Mouse (Mus musculus): ENCODE results near the gene Gtf3a. TPM values are rescaled to one million over a fixed set of nuclear protein-coding genes. Genes with fewer than 3 reads are reported as not detected.

Gene Gtf3a
- polyA plus RNA-seq, 1 experiment from 2014 or later, result 116 TPM

DNA sequence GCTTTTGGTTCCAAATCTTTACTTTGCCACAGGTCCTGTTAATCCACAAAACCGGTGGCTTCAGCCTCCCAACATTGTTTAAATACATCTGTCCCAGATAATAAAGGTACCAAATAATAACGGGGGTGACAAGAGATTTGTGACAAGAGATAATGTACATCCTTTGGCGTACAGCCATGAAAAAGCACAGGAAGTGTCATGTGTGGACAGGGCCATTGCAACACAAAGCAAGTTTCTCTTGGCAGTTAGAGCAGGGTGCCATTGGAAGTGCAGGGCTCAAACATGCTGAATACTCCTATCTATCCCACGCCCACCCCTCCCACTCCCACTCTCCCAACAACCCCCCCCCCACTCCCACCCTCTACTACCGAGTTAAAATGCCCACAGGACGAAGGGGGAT, 46.5 kb downstream of the Gtf3a start:
- Histone ChIP-seq H3K4me2 (no peak overlapping the region), H3K9ac (no peak overlapping the region), H3K27ac (no peak overlapping the region), H3K27me3 (replicated peaks) (no peaks in the 10 kb centered on the region), H3K4me1 (no peaks in the 10 kb centered on the region), H3K4me3 (replicated peaks) (no peak overlapping the region), H3K9me3 (no peaks in the 10 kb centered on the region), H3K36me3 (no peaks in the 10 kb centered on the region)
- 49% methylated on average over 6 of the region's 6 CpGs for WGBS
- no peak for ATAC-seq (ENCODE audit: insufficient read depth, low FRiP score, low read depth)

DNA sequence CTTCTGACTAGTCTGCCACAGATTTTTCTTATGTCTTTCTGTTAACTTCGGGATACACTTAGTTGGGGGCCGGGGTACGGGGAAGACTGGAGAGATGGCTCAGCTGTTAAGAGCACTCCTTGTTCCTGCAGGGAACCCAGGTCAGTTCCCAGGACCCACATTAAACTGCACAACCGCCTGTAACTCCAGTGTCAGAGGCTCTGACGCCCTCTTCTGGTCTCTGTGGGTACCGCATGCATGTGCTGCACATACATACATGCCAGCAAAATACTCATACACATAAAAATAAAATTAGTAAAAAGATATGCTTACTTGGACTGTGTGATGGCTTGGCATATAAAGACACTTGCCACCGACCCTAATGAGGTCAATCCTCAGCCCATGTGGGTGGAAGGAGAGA, 48.4 kb downstream of the Gtf3a start:
- Histone ChIP-seq H3K36me3 (no peaks in the 10 kb centered on the region), H3K4me1 (no peaks in the 10 kb centered on the region), H3K4me2 (no peak overlapping the region), H3K9me3 (no peaks in the 10 kb centered on the region), H3K4me3 (replicated peaks) (no peak overlapping the region), H3K9ac (no peak overlapping the region), H3K27me3 (replicated peaks) (no peaks in the 10 kb centered on the region), H3K27ac (no peak overlapping the region)
- WGBS, result 83% methylated on average over 7 of the region's 7 CpGs
- no peak for ATAC-seq (ENCODE audit: insufficient read depth, low FRiP score, low read depth)

DNA sequence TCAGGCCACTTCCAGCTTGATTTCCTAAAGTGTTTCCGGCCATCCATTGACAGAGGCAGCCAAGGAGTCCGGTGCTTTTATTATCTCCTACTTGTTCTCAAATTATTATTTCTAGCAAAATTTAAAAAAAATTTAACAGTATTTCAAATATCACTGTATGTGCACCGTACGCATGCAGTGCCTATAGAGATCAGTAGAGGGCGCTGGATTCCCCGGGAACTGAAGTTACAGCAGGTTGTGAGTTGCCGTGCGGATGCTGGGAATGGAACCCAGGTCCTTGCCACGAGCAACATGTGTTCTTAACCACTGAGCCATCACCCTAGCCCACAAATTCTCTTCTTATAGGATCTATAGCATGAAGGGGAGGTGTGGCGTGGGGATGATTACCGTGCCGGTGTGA, 50.3 kb downstream of the Gtf3a start:
- H3K9ac ChIP-seq, result no peak overlapping the region
- H3K27ac ChIP-seq, result no peak overlapping the region
- no peak overlapping the region for H3K4me3 ChIP-seq (replicated peaks)
- H3K4me1 ChIP-seq, result no peaks in the 10 kb centered on the region
- H3K9me3 ChIP-seq, result no peaks in the 10 kb centered on the region
- WGBS, result 89% methylated on average over 12 of the region's 12 CpGs
- no peaks in the 10 kb centered on the region for H3K27me3 ChIP-seq (replicated peaks)
- no peak overlapping the region for H3K4me2 ChIP-seq
- no peak for ATAC-seq (ENCODE audit: insufficient read depth, low FRiP score, low read depth)
- H3K36me3 ChIP-seq, result no peaks in the 10 kb centered on the region

DNA sequence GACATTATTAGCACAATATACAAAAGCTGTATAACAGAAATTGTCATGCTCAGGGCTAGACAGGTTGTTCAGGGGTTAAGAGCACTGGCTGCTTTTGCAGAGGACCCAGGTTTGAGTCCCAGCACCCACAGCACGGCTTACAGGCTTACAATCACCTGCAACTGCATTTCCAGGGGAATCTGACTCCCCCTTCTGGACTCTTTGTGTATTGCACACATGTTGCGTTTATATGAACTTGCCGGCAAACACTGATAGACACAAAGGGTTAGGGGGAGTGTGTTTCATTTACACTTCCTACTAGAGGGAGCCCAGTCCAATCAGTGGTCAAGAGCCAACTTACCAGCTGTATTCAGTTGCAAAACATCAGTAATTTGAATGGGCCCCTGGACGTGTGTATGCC, 52.9 kb downstream of the Gtf3a start:
- no peak for ATAC-seq (ENCODE audit: insufficient read depth, low FRiP score, low read depth)
- H3K4me1 ChIP-seq, result no peaks in the 10 kb centered on the region
- H3K4me2 ChIP-seq, result no peak overlapping the region
- no peaks in the 10 kb centered on the region for H3K9me3 ChIP-seq
- no peak overlapping the region for H3K9ac ChIP-seq
- 74% methylated on average over 4 of the region's 4 CpGs for WGBS
- no peak overlapping the region for H3K27ac ChIP-seq
- no peaks in the 10 kb centered on the region for H3K36me3 ChIP-seq
- H3K27me3 ChIP-seq (replicated peaks), result no peaks in the 10 kb centered on the region
- no peak overlapping the region for H3K4me3 ChIP-seq (replicated peaks)

DNA sequence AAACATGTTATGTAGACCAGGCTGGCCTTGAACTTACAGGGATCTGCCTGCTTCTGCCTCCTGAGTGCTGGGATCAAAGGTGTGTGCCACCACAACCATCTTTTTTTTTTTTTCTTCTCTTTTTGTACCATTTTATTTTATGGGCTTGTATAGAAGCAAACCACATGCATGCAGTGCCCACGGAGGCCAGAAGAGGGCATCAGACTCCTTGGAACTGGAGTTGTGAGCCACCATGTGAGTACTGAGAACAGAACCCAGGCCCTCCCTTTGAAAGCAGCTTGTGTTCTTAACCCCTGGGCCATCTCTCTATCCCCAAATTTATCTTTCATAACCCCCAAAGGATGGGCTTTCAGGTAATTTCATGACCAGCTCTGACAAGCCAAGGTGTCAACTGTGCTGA, 54.8 kb downstream of the Gtf3a start:
- Histone ChIP-seq H3K4me2 (no peak overlapping the region), H3K4me3 (replicated peaks) (no peak overlapping the region), H3K36me3 (no peaks in the 10 kb centered on the region), H3K27me3 (replicated peaks) (no peaks in the 10 kb centered on the region), H3K9ac (no peak overlapping the region), H3K4me1 (no peaks in the 10 kb centered on the region), H3K9me3 (no peaks in the 10 kb centered on the region), H3K27ac (no peak overlapping the region)
- 58% methylated on average over 1 of the region's 1 CpGs for whole genome bisulfite sequencing
- ATAC-seq (ENCODE audit: insufficient read depth, low FRiP score, low read depth), result no peak

Other genes with a start within 250 kb of the Gtf3a start
- gene Usp12, start 153.7 kb upstream of the Gtf3a start, polyA plus RNA-seq (2015; fragmentation: Nextera tagmentation; extraction: Ambion mirVana), result 18.9 and 20.8 TPM in 2 replicates
- gene Rpl21, start 115.8 kb upstream of the Gtf3a start, polyA plus RNA-seq (2015; fragmentation: Nextera tagmentation; extraction: Ambion mirVana), result 489 and 511 TPM in 2 replicates
- gene Rasl11a, start 103.6 kb upstream of the Gtf3a start, polyA plus RNA-seq (2015; fragmentation: Nextera tagmentation; extraction: Ambion mirVana), result 16.4 and 18.1 TPM in 2 replicates
- 23.1 and 24.2 TPM in 2 replicates for gene Mtif3, start 15.1 kb downstream of the Gtf3a start, polyA plus RNA-seq (2015; fragmentation: Nextera tagmentation; extraction: Ambion mirVana)
- gene Lnx2, start 127.9 kb downstream of the Gtf3a start, polyA plus RNA-seq (2015; fragmentation: Nextera tagmentation; extraction: Ambion mirVana), result 16.3 and 19.4 TPM in 2 replicates
- gene Polr1d, start 128.4 kb downstream of the Gtf3a start, polyA plus RNA-seq (2015; fragmentation: Nextera tagmentation; extraction: Ambion mirVana), result 140 and 146 TPM in 2 replicates
- not detected in 2 replicates for gene Gsx1, start 240.0 kb downstream of the Gtf3a start, polyA plus RNA-seq (2015; fragmentation: Nextera tagmentation; extraction: Ambion mirVana)